Mouse (Mus musculus) stomach, embryonic 14.5 days (tissue): Measurements from ENCODE around the gene Rarres1. TPM values are rescaled to one million over a fixed set of nuclear protein-coding genes. Genes with fewer than 3 reads are reported as not detected.

Experiments
- ATAC-seq: fragments of 200-750 bp; cut with Nextera tagmentation; 2 replicates; pipeline ENCODE4 v1.8.0; 2017; ENCODE audit warnings: low read depth, moderate TSS enrichment; ENCODE audit not compliant: insufficient number of reproducible peaks, insufficient read depth, low FRiP score
- H3K27ac ChIP-seq: fragments of 300-500 bp; sonication (generic); 2 replicates; pipeline ENCODE4 v1.5.1; 2014; ENCODE audit warnings: mild to moderate bottlenecking, low read length, moderate library complexity, mixed read lengths
- H3K27me3 ChIP-seq: fragments of 300-500 bp; sonication (generic); 2 replicates; pipeline ENCODE4 v1.6.1; 2014; ENCODE audit warnings: low read length, control low read depth, mixed read lengths; ENCODE audit not compliant: control insufficient read depth, insufficient read depth
- H3K36me3 ChIP-seq: fragments of 300-500 bp; sonication (generic); 2 replicates; pipeline ENCODE4 v1.6.1; 2014; ENCODE audit warnings: mild to moderate bottlenecking, control low read depth, low read length, moderate library complexity, mixed read lengths; ENCODE audit not compliant: control insufficient read depth, insufficient read depth
- H3K4me1 ChIP-seq: fragments of 300-500 bp; sonication (generic); 2 replicates; pipeline ENCODE4 v1.6.1; 2014; ENCODE audit warnings: low read length, control low read depth, mixed read lengths; ENCODE audit not compliant: control insufficient read depth, insufficient read depth
- H3K4me2 ChIP-seq: fragments of 300-500 bp; sonication (generic); replicated peaks from 2 replicates; pipeline ENCODE4 v1.6.1; 2014; ENCODE audit warnings: low read depth, low read length, control low read depth
- H3K4me3 ChIP-seq: fragments of 300-500 bp; sonication (generic); 2 replicates; pipeline ENCODE4 v1.5.1; 2014; ENCODE audit warnings: low read depth, low read length, control low read depth
- H3K9ac ChIP-seq: fragments of 300-500 bp; sonication (generic); replicated peaks from 2 replicates; pipeline ENCODE4 v1.6.1; 2014; ENCODE audit warnings: low read depth, mild to moderate bottlenecking, control low read depth, low read length, moderate library complexity, mixed read lengths
- H3K9me3 ChIP-seq: fragments of 300-500 bp; sonication (generic); 2 replicates; pipeline ENCODE4 v1.6.1; 2016; ENCODE audit warnings: low read depth, low read length, control low read depth; ENCODE audit not compliant: control insufficient read depth
- WGBS: fragments of 180-500 bp; shearing (Covaris S2); extraction: QIAGEN DNeasy Blood & Tissue Kit; methylation state at CpG from one replicate; pipeline ENCODE4 v1.1.7; 2014; 5-methylcytosine and 5-hydroxymethylcytosine counted together
- polyA plus RNA-seq: library from polyadenylated mRNA; unstranded; fragments of >200 nt; fragmentation: Nextera tagmentation; extraction: Ambion mirVana; gene quantifications from 2 replicates; pipeline ENCODE4 v1.2.1, GENCODE M21; 2014

Rarres1 gene
- polyA plus RNA-seq, 1 experiment from 2014 or later = 2.0 TPM

- H3K27ac ChIP-seq = no peak overlapping the region
- WGBS = 61% methylated on average over 8 of the region's 8 CpGs
- no peaks in the 10 kb centered on the region for H3K4me1 ChIP-seq
- H3K4me3 ChIP-seq = no peak overlapping the region
- no peak overlapping the region for H3K9ac ChIP-seq
- no peak overlapping the region for H3K4me2 ChIP-seq
- ATAC-seq = no peak
- H3K9me3 ChIP-seq = no peaks in the 10 kb centered on the region
- H3K27me3 ChIP-seq = no peaks in the 10 kb centered on the region
- H3K36me3 ChIP-seq = no peaks in the 10 kb centered on the region
Observed at GRCm38 (mm10) chr3:67543630-67544029, 28.3 kb upstream of the Rarres1 start.

GRCm38 (mm10) chr3:67524768-67525167 is 9.4 kb upstream of the Rarres1 start:
- Histone ChIP-seq H3K27me3 (no peaks in the 10 kb centered on the region), H3K9ac (no peak overlapping the region), H3K4me1 (no peaks in the 10 kb centered on the region), H3K9me3 (no peaks in the 10 kb centered on the region), H3K36me3 (no peaks in the 10 kb centered on the region), H3K4me3 (no peak overlapping the region), H3K4me2 (no peak overlapping the region), H3K27ac (no peak overlapping the region)
- no peak for ATAC-seq
- 82% methylated on average over 6 of the region's 6 CpGs for WGBS

- H3K27ac ChIP-seq = no peak overlapping the region
- no peaks in the 10 kb centered on the region for H3K27me3 ChIP-seq
- H3K4me1 ChIP-seq = no peaks in the 10 kb centered on the region
- no peaks in the 10 kb centered on the region for H3K9me3 ChIP-seq
- H3K4me3 ChIP-seq = no peak overlapping the region
- H3K36me3 ChIP-seq = no peaks in the 10 kb centered on the region
- H3K4me2 ChIP-seq = no peak overlapping the region
- WGBS = 85% methylated on average over 8 of the region's 8 CpGs
- no peak for ATAC-seq
- H3K9ac ChIP-seq = no peak overlapping the region
Observed at GRCm38 (mm10) chr3:67522709-67523108, 7.4 kb upstream of the Rarres1 start.

GRCm38 (mm10) chr3:67520568-67521143 is 5.3 kb upstream of the Rarres1 start:
- H3K9ac ChIP-seq = no peak overlapping the region
- H3K27me3 ChIP-seq = peaks cover 2% of the 10 kb centered on the region; the same call in 1 of the 2 replicates
- H3K4me3 ChIP-seq = no peak overlapping the region
- ATAC-seq = no peak
- H3K27ac ChIP-seq = no peak overlapping the region
- H3K4me2 ChIP-seq = no peak overlapping the region
- WGBS = 85% methylated on average over 5 of the region's 5 CpGs
- no peaks in the 10 kb centered on the region for H3K36me3 ChIP-seq
- H3K9me3 ChIP-seq = no peaks in the 10 kb centered on the region
- H3K4me1 ChIP-seq = no peaks in the 10 kb centered on the region

- peak overlapping the region; percentile 55 for H3K9ac ChIP-seq
- no peaks in the 10 kb centered on the region for H3K9me3 ChIP-seq
- peaks cover 5% of the 10 kb centered on the region for H3K27me3 ChIP-seq
- peak overlapping the region; percentile 100 for H3K4me2 ChIP-seq
- WGBS = 6% methylated on average over 40 of the region's 40 CpGs
- peak overlapping the region; percentile 51 for H3K4me3 ChIP-seq
- H3K36me3 ChIP-seq = no peaks in the 10 kb centered on the region
- H3K4me1 ChIP-seq = no peaks in the 10 kb centered on the region
- ATAC-seq = peak; percentile 35; the same call in 1 of the 2 replicates
- H3K27ac ChIP-seq = no peak overlapping the region
Observed at GRCm38 (mm10) chr3:67514801-67515273, 486 bp downstream of the Rarres1 start.

- Histone ChIP-seq H3K4me2 (no peak overlapping the region), H3K27ac (no peak overlapping the region), H3K9me3 (no peaks in the 10 kb centered on the region), H3K27me3 (peaks cover 5% of the 10 kb centered on the region), H3K9ac (no peak overlapping the region), H3K4me3 (no peak overlapping the region), H3K36me3 (no peaks in the 10 kb centered on the region), H3K4me1 (no peaks in the 10 kb centered on the region)
- peak; percentile 68 for ATAC-seq
- WGBS = 0% methylated on average over 5 of the region's 5 CpGs
Observed at GRCm38 (mm10) chr3:67512807-67513206, 2.5 kb downstream of the Rarres1 start.

GRCm38 (mm10) chr3:67508216-67508892 is 7.0 kb downstream of the Rarres1 start:
- no peak for ATAC-seq
- H3K4me3 ChIP-seq = no peak overlapping the region
- H3K27ac ChIP-seq = no peak overlapping the region
- H3K4me2 ChIP-seq = no peak overlapping the region
- H3K36me3 ChIP-seq = no peaks in the 10 kb centered on the region
- H3K4me1 ChIP-seq = no peaks in the 10 kb centered on the region
- WGBS = 81% methylated on average over 10 of the region's 10 CpGs
- H3K9me3 ChIP-seq = no peaks in the 10 kb centered on the region
- H3K9ac ChIP-seq = no peak overlapping the region
- no peaks in the 10 kb centered on the region for H3K27me3 ChIP-seq

GRCm38 (mm10) chr3:67505286-67505685 is 10.0 kb downstream of the Rarres1 start:
- H3K4me3 ChIP-seq = no peak overlapping the region
- no peaks in the 10 kb centered on the region for H3K36me3 ChIP-seq
- WGBS = 78% methylated on average over 2 of the region's 2 CpGs
- H3K4me2 ChIP-seq = no peak overlapping the region
- no peak overlapping the region for H3K9ac ChIP-seq
- no peak overlapping the region for H3K27ac ChIP-seq
- no peaks in the 10 kb centered on the region for H3K27me3 ChIP-seq
- no peaks in the 10 kb centered on the region for H3K9me3 ChIP-seq
- H3K4me1 ChIP-seq = no peaks in the 10 kb centered on the region
- ATAC-seq = no peak
